Mouse (Mus musculus): ENCODE results near the gene Chsy1.

The Chsy1 gene

DNA sequence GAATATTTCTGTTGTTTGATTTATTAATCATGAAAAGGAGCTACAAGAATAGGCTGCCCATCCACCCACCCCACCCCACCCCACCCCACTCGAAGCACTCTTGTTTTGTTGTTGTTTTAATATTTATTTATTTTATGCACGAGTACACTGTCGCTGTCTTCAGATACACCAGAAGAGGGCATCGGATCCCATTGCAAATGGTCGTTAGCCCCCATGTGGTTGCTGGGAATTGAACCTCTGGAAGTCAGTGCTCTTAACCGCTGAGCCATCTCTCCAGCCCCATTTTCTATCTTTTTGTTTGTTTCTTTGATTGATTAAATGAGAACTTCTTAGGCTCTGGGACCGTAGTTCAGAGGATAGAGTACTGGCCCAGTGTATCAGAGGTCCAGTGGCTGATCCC is 1.4 kb upstream of the Chsy1 start:
- ATAC-seq (ENCODE audit: insufficient number of reproducible peaks, low FRiP score, low TSS enrichment), result no peak

DNA sequence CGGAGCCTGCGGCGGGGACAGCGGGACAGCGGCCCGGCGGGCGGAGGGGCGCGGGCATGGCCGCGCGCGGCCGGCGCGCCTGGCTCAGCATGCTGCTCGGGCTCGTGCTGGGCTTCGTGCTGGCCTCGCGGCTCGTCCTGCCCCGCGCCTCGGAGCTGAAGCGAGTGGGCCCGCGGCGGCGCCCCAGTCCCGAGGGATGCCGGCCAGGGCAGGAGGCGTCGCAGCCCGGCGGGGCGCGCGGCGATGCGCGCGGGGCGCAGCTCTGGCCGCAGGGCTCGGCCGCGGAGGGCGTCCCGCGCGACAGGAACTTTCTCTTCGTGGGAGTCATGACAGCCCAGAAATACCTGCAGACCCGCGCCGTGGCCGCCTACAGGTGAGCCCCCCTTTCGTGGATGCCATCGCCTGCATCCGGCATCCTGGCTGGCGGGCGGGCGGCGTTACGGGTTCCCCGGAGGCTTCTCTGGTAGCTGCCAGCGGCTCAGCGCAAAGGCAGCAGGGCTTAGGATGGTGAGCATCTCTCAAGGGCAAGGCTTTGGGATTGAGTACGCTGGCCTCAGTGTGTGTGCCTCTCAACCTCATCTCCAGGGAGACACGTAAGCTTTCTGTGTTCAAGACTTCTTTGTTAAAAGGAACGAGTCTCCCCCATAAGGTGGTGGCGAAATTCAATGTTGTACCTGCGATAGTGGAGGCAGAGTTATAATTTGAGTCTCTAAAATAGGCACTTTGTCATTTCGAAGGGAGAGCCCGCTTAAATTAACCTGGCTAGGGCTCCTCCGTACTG is 730 bp downstream of the Chsy1 start:
- ATAC-seq (ENCODE audit: insufficient number of reproducible peaks, low FRiP score, low TSS enrichment), result peak; percentile 36; the same call in 1 of the 2 replicates

GRCm38 (mm10) chr7:66110636-66111112 is 1.4 kb downstream of the Chsy1 start:
- no peak for ATAC-seq (ENCODE audit: insufficient number of reproducible peaks, low FRiP score, low TSS enrichment)

DNA sequence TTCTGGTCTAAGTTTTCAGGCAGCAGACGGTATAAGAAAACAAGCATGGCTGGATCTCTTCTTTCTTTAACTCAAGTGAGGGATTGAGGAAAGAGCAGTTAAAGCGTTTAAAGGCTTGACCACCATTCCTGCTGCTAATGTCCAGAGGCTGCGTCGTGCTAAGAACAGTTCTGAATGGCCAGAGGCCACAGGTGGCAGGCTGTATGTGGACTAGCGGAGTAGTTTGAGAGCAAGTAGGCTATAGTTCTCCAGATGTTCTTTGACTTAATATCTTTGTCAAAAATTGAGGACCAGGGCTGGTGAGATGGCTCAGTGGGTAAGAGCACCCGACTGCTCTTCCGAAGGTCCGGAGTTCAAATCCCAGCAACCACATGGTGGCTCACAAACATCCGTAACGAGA is 1.9 kb downstream of the Chsy1 start:
- ATAC-seq (ENCODE audit: insufficient number of reproducible peaks, low FRiP score, low TSS enrichment), result no peak

DNA sequence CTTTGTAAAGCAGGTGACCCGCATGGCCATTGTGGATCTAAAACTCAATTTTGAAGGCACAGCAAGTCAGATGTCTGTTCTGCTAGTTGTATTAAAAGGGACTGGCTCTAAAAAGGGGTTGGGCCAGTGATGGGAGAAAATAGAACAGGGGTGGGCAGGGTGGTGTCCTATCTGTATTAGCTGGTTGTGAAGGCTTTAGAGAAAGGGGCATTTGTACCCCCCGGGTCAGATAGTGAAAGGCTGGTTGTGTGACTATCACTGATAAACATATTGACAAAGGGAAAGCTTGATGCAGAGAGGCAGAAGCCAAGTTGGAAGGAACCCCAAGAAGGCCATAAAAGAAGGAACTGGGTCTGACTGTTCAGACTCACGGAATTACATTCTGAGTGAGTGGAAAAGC is 4.2 kb downstream of the Chsy1 start:
- no peak for ATAC-seq (ENCODE audit: insufficient number of reproducible peaks, low FRiP score, low TSS enrichment)

DNA sequence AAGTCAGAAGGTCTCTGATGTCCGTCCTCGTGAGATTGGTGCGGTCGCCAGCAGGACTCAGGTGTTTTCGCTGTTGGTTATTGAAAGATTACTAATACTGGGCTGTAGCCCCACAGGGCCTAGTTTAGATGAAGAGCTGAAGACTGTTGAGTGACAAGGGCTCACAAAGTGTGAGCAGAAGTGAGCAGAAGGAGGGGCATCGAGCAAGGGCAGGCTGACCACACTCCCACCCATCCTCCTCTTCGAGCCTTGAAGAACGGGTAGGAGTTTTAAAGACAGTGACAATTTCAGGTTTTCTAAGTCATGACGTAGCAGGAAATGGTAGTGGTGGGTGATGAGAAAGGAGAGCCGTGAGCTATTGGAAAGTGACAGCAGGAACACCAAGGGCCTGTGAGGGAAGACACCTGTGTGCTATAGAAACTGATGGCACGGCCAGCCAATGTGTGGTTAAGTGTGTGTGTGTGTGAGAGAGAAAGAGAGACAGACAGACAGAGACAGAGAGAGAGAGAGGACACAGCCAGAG is 6.6 kb downstream of the Chsy1 start:
- no peak for ATAC-seq (ENCODE audit: insufficient number of reproducible peaks, low FRiP score, low TSS enrichment)

DNA sequence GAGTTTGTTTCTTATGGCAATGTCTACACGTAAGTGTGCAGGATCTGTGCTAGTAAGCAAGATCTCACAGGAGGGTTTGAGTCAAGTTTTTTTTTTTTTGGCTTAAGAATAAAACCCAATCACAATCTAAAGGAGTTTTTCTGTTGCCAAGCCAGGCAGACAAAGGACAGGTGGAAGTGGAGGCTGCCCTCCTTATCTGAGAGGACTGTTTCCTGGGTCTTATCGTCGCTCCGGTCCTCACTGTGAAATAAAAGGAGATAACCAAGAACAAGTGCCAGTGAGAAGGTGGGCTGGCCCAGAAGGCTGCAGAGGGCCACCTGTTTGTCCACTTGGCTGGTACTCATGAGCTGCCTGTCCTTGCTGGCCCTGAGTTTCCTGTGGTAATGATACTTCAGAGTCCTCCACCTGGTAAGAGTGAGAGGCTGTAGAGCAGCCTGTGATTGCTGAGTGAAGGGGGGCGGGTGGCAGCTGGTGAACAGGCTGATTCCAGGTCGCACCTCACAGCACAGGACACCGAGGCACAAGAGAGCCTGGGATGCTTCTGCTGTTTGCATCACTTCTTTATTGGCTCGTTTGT is 7.7 kb downstream of the Chsy1 start:
- no peak for ATAC-seq (ENCODE audit: insufficient number of reproducible peaks, low FRiP score, low TSS enrichment)

DNA sequence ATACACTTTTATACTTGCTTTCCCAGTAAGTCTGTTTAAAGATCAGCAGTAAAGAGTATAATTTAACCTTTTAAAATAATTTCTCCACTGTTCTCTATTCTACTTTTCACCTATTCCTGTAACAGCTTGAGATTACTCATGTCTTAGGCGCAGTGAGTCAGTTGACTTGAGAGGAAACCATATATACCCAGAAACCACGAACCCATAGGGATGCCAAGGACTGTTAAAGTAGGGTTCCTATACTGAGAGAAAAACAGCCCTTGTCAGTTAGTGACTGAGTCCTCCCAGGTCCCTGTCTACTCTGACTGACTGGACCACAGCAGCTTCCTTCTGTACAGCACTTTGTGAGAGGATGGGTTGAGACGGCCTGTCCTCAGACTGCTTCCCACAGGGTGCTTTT is 8.7 kb downstream of the Chsy1 start:
- no peak for ATAC-seq (ENCODE audit: insufficient number of reproducible peaks, low FRiP score, low TSS enrichment)

DNA sequence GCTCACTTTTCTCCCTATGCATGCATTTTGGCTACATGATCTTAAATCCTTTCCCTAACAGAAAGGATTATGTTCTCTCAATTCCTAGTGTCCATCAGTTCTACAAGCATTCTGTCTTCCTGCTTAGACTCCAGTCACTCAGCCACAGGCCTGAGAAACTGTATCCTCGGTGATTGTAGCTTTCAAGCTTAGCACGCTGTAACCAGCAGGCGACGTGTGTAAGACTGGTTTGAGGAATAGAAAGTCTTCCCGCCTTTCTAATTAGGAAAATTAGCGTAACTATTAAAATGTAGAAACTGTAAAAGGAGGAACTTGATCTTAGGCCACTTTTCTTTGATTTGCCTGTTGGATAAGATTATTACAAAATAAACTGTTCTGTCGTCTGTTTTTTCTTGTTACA is 9.5 kb downstream of the Chsy1 start:
- no peak for ATAC-seq (ENCODE audit: insufficient number of reproducible peaks, low FRiP score, low TSS enrichment)

GRCm38 (mm10) chr7:66120139-66120538 is 10.8 kb downstream of the Chsy1 start:
- ATAC-seq (ENCODE audit: insufficient number of reproducible peaks, low FRiP score, low TSS enrichment), result peak; percentile 65; the same call in 1 of the 2 replicates

DNA sequence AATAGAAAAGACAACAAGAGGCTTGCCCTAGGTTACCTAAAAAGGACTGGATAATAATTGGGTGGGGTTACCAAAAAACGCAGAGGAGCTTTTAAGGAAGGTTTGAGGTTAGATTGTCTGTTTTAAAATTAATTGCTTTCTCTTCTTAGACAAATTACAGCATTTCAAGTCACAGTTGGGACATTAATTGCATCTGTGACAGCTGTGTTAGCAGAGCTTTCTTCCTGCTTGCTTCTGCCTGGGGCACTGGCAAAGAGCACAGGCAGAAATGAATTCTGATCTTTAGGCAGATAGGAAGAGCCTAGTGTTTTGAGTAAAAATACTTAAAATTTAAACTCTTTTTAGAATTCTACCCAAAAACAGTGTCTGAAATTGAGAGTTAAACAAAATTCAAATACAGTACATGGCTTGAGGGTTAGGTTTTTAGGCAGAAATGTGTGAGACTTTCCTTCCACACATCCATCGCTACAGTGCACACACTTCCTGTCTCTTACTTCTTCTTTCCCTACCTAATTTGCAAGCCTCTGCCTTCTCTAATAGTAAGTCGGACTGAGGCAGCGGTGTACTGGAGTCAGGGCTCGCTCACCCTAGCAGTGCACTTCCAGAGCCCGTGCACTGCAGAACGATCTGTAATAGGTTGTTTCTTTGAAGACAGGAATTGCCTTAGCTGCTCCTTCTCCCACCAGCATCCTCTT is 11.5 kb downstream of the Chsy1 start:
- ATAC-seq (ENCODE audit: insufficient number of reproducible peaks, low FRiP score, low TSS enrichment), result no peak

DNA sequence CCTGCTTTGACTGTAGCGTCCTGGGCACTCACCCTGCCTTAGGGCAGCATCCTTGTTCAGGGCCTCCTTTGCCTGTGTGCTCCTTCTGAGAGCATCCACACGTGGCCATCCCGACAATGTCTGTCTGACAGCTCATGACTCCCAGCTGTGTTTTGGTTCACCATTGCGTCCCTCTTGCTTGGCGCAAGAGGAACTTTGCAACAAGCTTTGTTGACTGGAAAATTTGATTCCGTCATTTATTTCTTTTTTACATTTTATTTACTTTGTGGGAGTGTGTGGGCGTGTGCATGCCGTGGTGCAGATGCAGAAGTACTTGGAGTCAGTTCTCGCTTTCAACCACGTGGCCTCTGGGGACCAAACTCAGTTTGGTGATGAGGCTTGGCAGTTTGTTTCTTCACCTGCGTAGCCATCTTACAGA is 15.2 kb downstream of the Chsy1 start:
- ATAC-seq (ENCODE audit: insufficient number of reproducible peaks, low FRiP score, low TSS enrichment), result no peak

- no peak for ATAC-seq (ENCODE audit: insufficient number of reproducible peaks, low FRiP score, low TSS enrichment)
Observed at GRCm38 (mm10) chr7:66125368-66125767, 16.1 kb downstream of the Chsy1 start.

- no peak for ATAC-seq (ENCODE audit: insufficient number of reproducible peaks, low FRiP score, low TSS enrichment)
Observed at GRCm38 (mm10) chr7:66127951-66128645, 18.8 kb downstream of the Chsy1 start.

DNA sequence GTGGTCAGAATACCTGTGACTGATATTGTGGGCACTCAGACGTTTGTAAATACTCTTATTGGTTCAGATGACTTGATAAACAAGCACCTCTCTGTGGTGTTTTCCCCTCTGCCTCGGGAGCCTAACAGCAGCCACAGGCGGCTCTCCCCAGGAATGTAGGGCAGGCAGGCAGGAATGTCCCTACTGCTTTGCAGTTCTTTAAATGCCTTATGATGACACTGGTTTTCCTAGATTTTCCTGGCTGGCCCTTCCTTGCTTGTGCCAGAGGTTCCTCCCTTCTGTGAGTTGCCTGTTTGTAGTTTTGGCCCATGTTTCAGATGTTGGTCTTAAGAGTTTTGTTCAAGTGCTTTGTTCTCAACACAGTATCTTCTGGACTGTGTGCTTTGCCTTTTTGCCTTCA is 19.5 kb downstream of the Chsy1 start:
- ATAC-seq (ENCODE audit: insufficient number of reproducible peaks, low FRiP score, low TSS enrichment), result no peak

- no peak for ATAC-seq (ENCODE audit: insufficient number of reproducible peaks, low FRiP score, low TSS enrichment)
Observed at GRCm38 (mm10) chr7:66130296-66130695, 21.0 kb downstream of the Chsy1 start.

DNA sequence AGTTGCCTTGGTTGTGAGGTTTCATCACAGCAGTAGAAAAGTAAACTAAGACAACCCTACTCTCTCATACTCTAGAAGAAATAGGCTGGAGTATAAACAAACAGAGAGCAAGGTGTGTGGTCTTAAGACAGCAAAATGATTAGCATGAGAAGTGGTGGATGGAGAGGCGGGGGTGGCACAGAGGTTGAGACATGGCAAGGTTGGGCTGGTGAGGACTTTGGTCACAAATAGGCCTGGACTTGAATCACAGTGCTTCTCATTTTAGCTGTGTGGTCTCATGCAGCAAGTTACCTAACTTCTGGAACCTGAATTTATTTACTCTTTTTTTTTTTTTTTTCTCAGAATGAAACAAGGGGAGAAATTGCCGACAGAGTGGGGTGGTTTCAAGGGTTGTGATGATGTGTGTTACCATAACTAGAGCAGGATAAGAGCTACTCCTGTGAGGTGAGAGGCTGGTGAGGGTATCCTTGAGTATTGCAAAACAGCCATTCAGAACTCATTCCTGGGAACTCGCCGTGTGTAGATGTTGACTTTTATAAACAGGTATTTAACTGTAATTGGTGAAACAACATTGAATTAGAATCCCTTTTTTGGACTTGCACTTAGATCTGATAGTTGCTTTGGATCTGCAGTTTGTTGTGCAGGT is 22.6 kb downstream of the Chsy1 start:
- no peak for ATAC-seq (ENCODE audit: insufficient number of reproducible peaks, low FRiP score, low TSS enrichment)

- no peak for ATAC-seq (ENCODE audit: insufficient number of reproducible peaks, low FRiP score, low TSS enrichment)
Observed at GRCm38 (mm10) chr7:66134154-66134553, 24.8 kb downstream of the Chsy1 start.

- ATAC-seq (ENCODE audit: insufficient number of reproducible peaks, low FRiP score, low TSS enrichment), result no peak
Observed at GRCm38 (mm10) chr7:66135644-66136043, 26.3 kb downstream of the Chsy1 start.

DNA sequence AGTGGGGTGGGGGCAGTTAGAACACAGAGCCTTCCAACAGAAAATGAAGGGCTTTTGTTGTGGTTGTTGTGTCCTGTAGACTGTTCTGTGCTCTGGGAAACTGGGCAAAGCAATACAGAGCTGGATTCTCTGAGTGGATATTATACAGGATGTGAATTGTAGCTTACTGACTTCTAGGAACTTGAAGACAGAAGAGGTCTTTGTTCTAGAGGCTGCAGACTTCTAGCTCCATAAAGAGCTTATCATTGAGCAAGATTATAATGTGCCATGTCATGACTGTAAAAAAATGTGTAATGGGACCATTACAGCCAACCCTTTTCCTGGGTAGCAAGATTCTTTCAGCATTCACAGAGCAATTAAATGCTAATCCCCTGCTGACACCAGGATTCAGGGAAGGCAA is 26.9 kb downstream of the Chsy1 start:
- ATAC-seq (ENCODE audit: insufficient number of reproducible peaks, low FRiP score, low TSS enrichment), result no peak

All from cerebellum, adult (tissue).